Mouse (Mus musculus): ENCODE measurements around the gene Col12a1. TPM values are rescaled to one million over a fixed set of nuclear protein-coding genes. Genes with fewer than 3 reads are reported as not detected.
A peak's percentile ranks its signal among the peaks of the same experiment; 100 is the strongest.

The Col12a1 gene
- polyA plus RNA-seq, 1 experiment from 2014 or later: 25.7 TPM

GRCm38 (mm10) chr9:79717836-79718475 lies 675 bp downstream of the Col12a1 start:
- ATAC-seq (ENCODE audit: insufficient number of reproducible peaks, low FRiP score, low TSS enrichment, low read depth): no peak
- H3K4me1 ChIP-seq (ENCODE audit: control insufficient read depth, insufficient read depth, low read length): peaks cover 9% of the 10 kb centered on the region

GRCm38 (mm10) chr9:79716909-79717835 lies 1.5 kb downstream of the Col12a1 start:
- peaks cover 23% of the 10 kb centered on the region for H3K27me3 ChIP-seq (ENCODE audit: control insufficient read depth, insufficient read depth, low read length)
- H3K27ac ChIP-seq (replicated peaks; ENCODE audit: low read depth, low read length): peak overlapping the region; percentile 36; the same call in 1 of the 2 replicates
- H3K36me3 ChIP-seq (ENCODE audit: control insufficient read depth, insufficient read depth, low read length): no peaks in the 10 kb centered on the region
- peaks cover 9% of the 10 kb centered on the region for H3K4me1 ChIP-seq (ENCODE audit: control insufficient read depth, insufficient read depth, low read length)
- DNase-seq (ENCODE audit: low spot score): peak; percentile 82
- no peaks in the 10 kb centered on the region; the same call in 1 of the 2 replicates for H3K9me3 ChIP-seq (ENCODE audit: control insufficient read depth, low read length)
- H3K4me2 ChIP-seq (ENCODE audit: low read depth, severe bottlenecking): peak overlapping the region; percentile 89
- H3K9ac ChIP-seq (ENCODE audit: low read length): peak overlapping the region; percentile 70
- ATAC-seq (ENCODE audit: insufficient number of reproducible peaks, low FRiP score, low TSS enrichment, low read depth): 0 out of 2 replicates have a peak, but pooled peaks have one; percentile 10
- 9% methylated on average over 23 of the region's 23 CpGs for WGBS
- peak overlapping the region; percentile 51 for H3K4me3 ChIP-seq (ENCODE audit: low read depth, low read length)

More at GRCm38 (mm10) chr9:79717836-79718475, 675 bp downstream of the Col12a1 start:
- H3K9me3 ChIP-seq (ENCODE audit: control insufficient read depth, low read length): no peaks in the 10 kb centered on the region; the same call in 1 of the 2 replicates
- no peak for DNase-seq (ENCODE audit: low spot score)
- 1% methylated on average over 22 of the region's 22 CpGs for WGBS
- peak overlapping the region; percentile 70 for H3K9ac ChIP-seq (ENCODE audit: low read length)
- H3K36me3 ChIP-seq (ENCODE audit: control insufficient read depth, insufficient read depth, low read length): no peaks in the 10 kb centered on the region
- H3K27ac ChIP-seq (replicated peaks; ENCODE audit: low read depth, low read length): peak overlapping the region; percentile 52; the same call in 1 of the 2 replicates
- H3K27me3 ChIP-seq (ENCODE audit: control insufficient read depth, insufficient read depth, low read length): peaks cover 23% of the 10 kb centered on the region
- H3K4me3 ChIP-seq (ENCODE audit: low read depth, low read length): peak overlapping the region; percentile 51
- peak overlapping the region; percentile 89 for H3K4me2 ChIP-seq (ENCODE audit: low read depth, severe bottlenecking)

- ATAC-seq (ENCODE audit: insufficient number of reproducible peaks, low FRiP score, low TSS enrichment, low read depth) (no peak), DNase-seq (ENCODE audit: low spot score) (peak; percentile 33)
- Histone ChIP-seq H3K4me3 (ENCODE audit: low read depth, low read length) (peak overlapping the region; percentile 51; the same call in 1 of the 2 replicates), H3K4me1 (ENCODE audit: control insufficient read depth, insufficient read depth, low read length) (peaks cover 9% of the 10 kb centered on the region), H3K27ac (replicated peaks; ENCODE audit: low read depth, low read length) (no peak overlapping the region), H3K36me3 (ENCODE audit: control insufficient read depth, insufficient read depth, low read length) (no peaks in the 10 kb centered on the region), H3K27me3 (ENCODE audit: control insufficient read depth, insufficient read depth, low read length) (peaks cover 23% of the 10 kb centered on the region), H3K9me3 (ENCODE audit: control insufficient read depth, low read length) (no peaks in the 10 kb centered on the region), H3K9ac (ENCODE audit: low read length) (no peak overlapping the region), H3K4me2 (ENCODE audit: low read depth, severe bottlenecking) (peak overlapping the region; percentile 89; the same call in 1 of the 2 replicates)
- WGBS: 33% methylated on average over 5 of the region's 5 CpGs
These were observed 2.1 kb downstream of the Col12a1 start for GRCm38 (mm10) chr9:79716496-79716895.

- peak overlapping the region; percentile 44 for H3K4me2 ChIP-seq (ENCODE audit: low read depth, severe bottlenecking)
- peaks cover 13% of the 10 kb centered on the region for H3K27me3 ChIP-seq (ENCODE audit: control insufficient read depth, insufficient read depth, low read length)
- H3K9ac ChIP-seq (ENCODE audit: low read length): peak overlapping the region; percentile 22; the same call in 1 of the 2 replicates
- no peaks in the 10 kb centered on the region for H3K9me3 ChIP-seq (ENCODE audit: control insufficient read depth, low read length)
- H3K27ac ChIP-seq (replicated peaks; ENCODE audit: low read depth, low read length): no peak overlapping the region
- peaks cover 5% of the 10 kb centered on the region; the same call in 1 of the 2 replicates for H3K4me1 ChIP-seq (ENCODE audit: control insufficient read depth, insufficient read depth, low read length)
- peak; percentile 64 for DNase-seq (ENCODE audit: low spot score)
- H3K36me3 ChIP-seq (ENCODE audit: control insufficient read depth, insufficient read depth, low read length): no peaks in the 10 kb centered on the region
- WGBS: 8% methylated on average over 16 of the region's 16 CpGs
- ATAC-seq (ENCODE audit: insufficient number of reproducible peaks, low FRiP score, low TSS enrichment, low read depth): peak; percentile 33; the same call in 1 of the 2 replicates
- H3K4me3 ChIP-seq (ENCODE audit: low read depth, low read length): peak overlapping the region; percentile 9; the same call in 1 of the 2 replicates
These were observed 4.1 kb downstream of the Col12a1 start for GRCm38 (mm10) chr9:79714471-79715045.

GRCm38 (mm10) chr9:79689771-79690535 lies 28.7 kb downstream of the Col12a1 start:
- Histone ChIP-seq H3K27me3 (ENCODE audit: control insufficient read depth, insufficient read depth, low read length) (no peaks in the 10 kb centered on the region), H3K9me3 (ENCODE audit: control insufficient read depth, low read length) (no peaks in the 10 kb centered on the region), H3K4me1 (ENCODE audit: control insufficient read depth, insufficient read depth, low read length) (no peaks in the 10 kb centered on the region), H3K36me3 (ENCODE audit: control insufficient read depth, insufficient read depth, low read length) (no peaks in the 10 kb centered on the region), H3K4me3 (ENCODE audit: low read depth, low read length) (no peak overlapping the region), H3K4me2 (ENCODE audit: low read depth, severe bottlenecking) (no peak overlapping the region), H3K27ac (replicated peaks; ENCODE audit: low read depth, low read length) (no peak overlapping the region), H3K9ac (ENCODE audit: low read length) (no peak overlapping the region)
- 62% methylated on average over 11 of the region's 11 CpGs for WGBS
- ATAC-seq (ENCODE audit: insufficient number of reproducible peaks, low FRiP score, low TSS enrichment, low read depth) (no peak), DNase-seq (ENCODE audit: low spot score) (no peak)

GRCm38 (mm10) chr9:79689342-79689741 lies 29.3 kb downstream of the Col12a1 start:
- no peaks in the 10 kb centered on the region for H3K27me3 ChIP-seq (ENCODE audit: control insufficient read depth, insufficient read depth, low read length)

GRCm38 (mm10) chr9:79687227-79687626 lies 31.4 kb downstream of the Col12a1 start:
- DNase-seq (ENCODE audit: low spot score) (no peak), ATAC-seq (ENCODE audit: insufficient number of reproducible peaks, low FRiP score, low TSS enrichment, low read depth) (no peak)
- Histone ChIP-seq H3K36me3 (ENCODE audit: control insufficient read depth, insufficient read depth, low read length) (no peaks in the 10 kb centered on the region), H3K9me3 (ENCODE audit: control insufficient read depth, low read length) (no peaks in the 10 kb centered on the region), H3K27ac (replicated peaks; ENCODE audit: low read depth, low read length) (no peak overlapping the region), H3K4me2 (ENCODE audit: low read depth, severe bottlenecking) (no peak overlapping the region), H3K27me3 (ENCODE audit: control insufficient read depth, insufficient read depth, low read length) (no peaks in the 10 kb centered on the region), H3K9ac (ENCODE audit: low read length) (no peak overlapping the region), H3K4me3 (ENCODE audit: low read depth, low read length) (no peak overlapping the region), H3K4me1 (ENCODE audit: control insufficient read depth, insufficient read depth, low read length) (no peaks in the 10 kb centered on the region)
- WGBS: 86% methylated on average over 3 of the region's 3 CpGs

More at GRCm38 (mm10) chr9:79689342-79689741, 29.3 kb downstream of the Col12a1 start:
- H3K27ac ChIP-seq (replicated peaks; ENCODE audit: low read depth, low read length): no peak overlapping the region
- H3K9me3 ChIP-seq (ENCODE audit: control insufficient read depth, low read length): no peaks in the 10 kb centered on the region
- no peak overlapping the region for H3K4me3 ChIP-seq (ENCODE audit: low read depth, low read length)
- no peak overlapping the region for H3K9ac ChIP-seq (ENCODE audit: low read length)
- no peaks in the 10 kb centered on the region for H3K4me1 ChIP-seq (ENCODE audit: control insufficient read depth, insufficient read depth, low read length)
- WGBS: 59% methylated on average over 7 of the region's 7 CpGs
- no peak for DNase-seq (ENCODE audit: low spot score)
- H3K4me2 ChIP-seq (ENCODE audit: low read depth, severe bottlenecking): no peak overlapping the region
- ATAC-seq (ENCODE audit: insufficient number of reproducible peaks, low FRiP score, low TSS enrichment, low read depth): no peak
- no peaks in the 10 kb centered on the region for H3K36me3 ChIP-seq (ENCODE audit: control insufficient read depth, insufficient read depth, low read length)
